Mouse (Mus musculus) natural killer cell, adult 2 months (primary cell): ENCODE data around the gene Zfp108.
"Not testable (repeated sequence)": the region's sequence is repeated elsewhere in the genome, so short reads cannot be mapped to it uniquely, and the experiment has no call there.

Source experiments
- DNase-seq, 2 experiments: peaks; one replicate each; pipeline ENCODE4 v3.0.0; 2022; ENCODE audit warnings: low spot score in 2 of 2

Gene Zfp108

DNA sequence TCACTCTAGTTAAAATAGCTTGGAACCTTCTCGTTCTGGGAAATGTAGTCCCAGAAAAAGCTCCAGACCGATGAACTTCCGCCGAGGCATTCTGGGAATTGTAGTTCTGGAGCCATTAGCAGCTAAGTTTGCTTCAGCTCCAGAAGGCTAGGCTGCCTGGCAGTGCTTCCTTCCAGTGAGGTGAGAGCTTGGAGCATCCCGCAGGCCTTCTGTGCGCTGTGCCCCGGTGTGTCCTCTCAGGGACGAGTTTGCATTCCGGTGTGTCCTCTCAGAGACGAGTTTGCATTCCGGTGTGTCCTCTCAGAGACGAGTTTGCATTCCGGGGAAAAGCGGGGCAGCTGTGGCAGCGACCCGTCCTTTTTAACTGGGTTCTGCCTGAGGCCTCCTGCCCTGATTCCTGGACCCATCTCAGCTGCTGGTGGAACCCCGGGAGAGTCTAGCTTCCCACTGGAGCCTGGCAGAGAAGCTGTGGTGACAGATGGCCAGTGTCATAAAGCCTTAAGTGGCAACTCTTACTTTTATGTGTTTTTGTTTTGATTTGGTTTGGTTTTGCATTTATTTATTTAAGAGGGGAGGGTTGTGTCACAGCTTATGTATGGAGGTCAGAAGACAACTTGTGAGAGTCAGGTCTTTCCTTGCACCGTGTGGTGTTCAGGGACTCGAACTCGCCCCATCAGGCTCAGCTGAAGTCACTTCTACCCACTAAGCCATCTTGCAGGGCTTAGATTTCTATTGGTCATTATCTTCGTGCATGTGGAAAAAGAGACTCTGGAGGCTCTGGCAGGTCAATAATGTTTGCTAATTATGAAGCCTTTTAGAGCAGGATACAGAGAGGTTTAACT, at the start of gene Zfp108:
Gene Zfp108, plus strand, starts transcription at position 162 of the 842 bp plus-strand sequence.
- peak; percentile 7 to 17 for DNase-seq

DNA sequence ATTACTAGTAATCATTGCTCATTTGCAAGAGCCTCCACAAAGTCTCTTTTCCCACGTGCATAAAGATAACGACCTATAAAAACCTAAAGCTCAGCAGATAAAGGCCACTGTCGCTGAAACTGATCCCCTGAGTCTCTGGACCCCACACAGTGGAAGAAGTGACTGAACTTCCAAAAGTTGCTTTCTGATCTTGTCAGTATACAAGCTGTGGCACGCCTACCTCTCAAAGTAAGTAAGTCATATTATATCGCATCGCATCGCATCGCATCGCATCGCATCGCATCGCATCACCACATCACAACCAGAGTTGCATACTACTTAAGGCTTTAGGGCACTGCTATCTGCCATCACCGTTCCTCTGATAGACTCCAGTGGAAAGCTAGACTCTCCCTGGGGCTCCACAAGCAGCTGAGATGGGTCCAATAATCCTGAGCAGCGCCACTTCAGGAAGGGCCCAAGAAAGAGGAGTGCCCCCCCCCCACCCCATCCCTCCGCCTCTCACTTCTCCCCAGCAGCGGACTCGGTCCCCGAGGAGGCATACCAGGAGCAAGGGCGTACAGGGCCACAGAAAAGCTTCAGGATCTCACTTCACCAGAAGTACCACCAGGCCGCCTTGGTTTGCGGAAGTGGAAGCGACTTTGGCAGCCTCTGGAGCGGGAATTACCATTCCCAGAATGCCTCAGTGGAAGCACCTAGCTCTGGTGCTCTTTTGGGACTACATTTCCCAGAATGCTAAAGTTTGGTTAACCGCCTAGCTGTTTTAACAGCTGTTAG, 46.9 kb upstream of the Zfp108 start:
- DNase-seq, result no peak

DNA sequence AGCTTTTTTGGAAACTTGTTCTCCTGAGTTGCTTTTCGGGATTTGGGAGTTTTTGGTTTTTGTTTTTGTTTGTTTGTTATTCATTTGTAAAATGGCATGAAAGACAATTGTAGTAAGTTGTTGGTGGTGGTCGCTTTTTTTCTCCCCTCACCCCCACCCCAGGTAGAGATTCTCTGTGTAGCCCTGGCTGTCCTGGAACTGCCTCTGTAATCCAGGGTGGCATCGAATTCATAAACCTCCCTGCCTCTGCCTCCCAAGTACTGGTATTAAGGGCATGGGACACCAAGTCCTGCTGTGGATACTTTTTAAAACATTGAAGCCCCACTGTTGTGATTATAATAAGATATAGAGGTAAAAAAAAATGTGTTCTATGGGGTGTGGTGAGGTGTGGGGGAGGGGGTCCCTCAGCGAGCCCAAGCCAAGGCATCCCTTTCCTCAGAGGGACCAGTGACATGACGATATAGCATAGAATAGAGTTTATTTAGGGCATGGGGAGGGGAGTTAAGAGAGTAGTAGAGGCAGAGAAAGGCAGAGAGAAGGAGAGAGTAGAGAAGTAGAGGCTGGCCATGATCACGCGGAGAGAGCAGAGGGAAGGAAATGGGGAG, 46.2 kb upstream of the Zfp108 start:
- no peak for DNase-seq

DNA sequence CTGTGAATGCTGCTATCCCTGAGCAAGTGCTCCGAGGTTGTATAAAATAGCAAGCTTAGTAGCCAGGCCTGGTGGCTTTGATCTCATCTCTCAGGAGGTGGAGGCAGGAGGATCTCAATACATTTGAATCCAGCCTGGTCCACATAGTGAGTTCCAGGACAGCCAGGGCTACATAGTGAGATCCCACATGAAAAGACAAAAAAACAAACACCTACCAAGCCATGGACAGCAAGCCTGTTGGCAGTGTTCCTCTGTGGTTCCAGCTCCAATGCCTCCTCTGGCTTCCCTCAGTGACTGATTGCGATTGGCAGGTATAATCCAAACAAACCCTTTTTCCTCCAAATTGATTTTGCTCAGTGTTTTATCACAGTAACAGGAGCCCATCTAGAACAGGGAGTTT, 44.3 kb upstream of the Zfp108 start:
- no peak for DNase-seq

DNA sequence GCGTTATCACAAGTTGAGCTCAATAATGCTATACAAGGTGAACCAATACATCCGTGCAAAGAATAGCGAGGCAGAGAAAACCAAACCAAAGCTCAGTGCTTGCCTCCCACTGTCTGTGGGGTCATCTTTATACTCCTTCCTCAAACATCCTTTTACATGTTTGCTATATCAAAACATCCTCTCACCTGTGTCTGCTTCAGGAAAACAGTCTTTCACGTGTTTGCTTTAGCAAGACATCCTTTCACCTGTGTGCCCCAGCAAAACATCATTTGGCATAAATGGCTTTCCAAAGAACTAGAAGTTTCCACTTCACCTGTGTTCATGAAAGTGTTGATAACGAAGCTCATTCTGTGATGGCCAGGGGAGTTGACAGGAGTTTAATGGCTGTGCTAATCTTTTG, 43.3 kb upstream of the Zfp108 start, which contains the start of gene Zfp111:
Gene Zfp111, minus strand, starts transcription at position 101 of the 400 bp plus-strand sequence.
- no peak for DNase-seq

DNA sequence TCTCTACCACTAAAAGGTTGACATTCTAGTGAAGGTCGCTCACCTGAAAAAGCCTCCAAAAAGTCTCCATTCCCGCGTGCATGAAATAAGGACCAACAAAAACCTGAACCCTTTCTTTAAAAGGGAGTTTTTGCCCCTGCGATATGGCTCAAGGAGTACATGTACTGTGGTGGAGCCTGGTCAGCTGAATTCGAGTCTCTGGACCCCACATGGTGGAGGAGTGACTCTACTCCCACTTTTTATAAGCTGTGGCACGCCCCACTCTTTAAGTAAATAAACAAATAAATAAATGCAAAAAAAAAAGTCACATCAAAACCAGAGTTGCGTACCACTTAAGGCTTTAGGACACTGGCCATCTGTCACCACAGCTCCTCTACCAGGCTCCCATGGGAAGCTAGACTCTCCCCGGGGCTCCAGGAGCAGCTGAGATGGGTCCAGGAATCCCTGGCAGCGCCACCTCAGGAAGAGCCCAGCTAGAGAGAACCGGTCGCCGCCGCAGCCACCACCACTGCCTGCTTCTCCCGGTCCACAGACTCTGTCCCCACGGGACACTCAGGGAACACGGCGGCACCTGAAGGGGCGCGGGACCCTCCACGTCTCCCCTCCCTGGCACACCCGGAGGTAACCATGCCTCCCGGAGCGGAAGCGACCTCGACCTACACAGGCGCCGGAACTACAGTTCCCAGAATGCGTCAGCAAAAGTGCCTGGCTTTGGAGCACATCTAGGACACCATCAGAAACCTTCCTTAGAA, 17.4 kb upstream of the Zfp108 start, which contains the start of gene Zfp109:
Gene Zfp109, minus strand, starts transcription at position 521 of the 752 bp plus-strand sequence.
- peak; percentile 3 to 10 for DNase-seq

DNA sequence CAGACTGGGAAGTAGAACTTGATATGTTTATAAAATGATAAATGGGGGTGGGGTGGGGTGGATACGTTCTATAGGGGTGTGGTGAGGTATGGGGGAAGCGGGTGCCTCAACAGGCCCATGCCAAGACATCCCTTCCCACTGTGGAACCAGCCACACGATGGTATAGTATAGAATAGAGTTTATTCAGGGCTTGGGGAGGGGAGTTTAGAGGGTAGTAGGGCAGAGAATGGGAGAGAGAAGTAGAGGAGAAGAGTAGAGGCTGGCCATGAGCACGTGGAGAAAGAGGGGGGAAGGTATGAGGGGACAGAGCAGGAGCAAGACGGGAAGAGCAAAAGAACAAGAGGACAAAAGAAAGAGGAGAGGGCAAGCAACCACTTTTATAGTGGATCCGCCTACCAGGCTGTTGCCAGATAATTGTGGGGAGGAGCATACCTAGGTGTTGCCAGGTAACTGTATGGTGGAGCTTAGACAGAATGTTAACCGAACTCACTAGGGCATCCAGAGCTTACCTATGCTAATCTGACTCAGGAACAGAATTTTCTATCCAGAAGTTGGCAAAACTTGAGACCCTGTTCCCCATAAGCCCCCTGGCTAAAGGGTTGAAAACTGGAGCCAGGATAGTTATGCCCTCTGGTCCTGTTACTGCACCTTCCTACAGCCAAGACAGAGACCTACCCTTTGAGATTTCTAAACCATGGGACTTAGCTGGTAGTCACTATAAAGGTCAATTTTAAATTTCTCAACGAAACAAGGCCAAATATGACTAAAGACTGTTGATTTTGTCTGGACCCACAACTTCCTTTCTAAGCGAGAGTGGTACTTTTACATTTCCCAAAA, 597 bp upstream of the Zfp108 start:
- DNase-seq, result no peak

DNA sequence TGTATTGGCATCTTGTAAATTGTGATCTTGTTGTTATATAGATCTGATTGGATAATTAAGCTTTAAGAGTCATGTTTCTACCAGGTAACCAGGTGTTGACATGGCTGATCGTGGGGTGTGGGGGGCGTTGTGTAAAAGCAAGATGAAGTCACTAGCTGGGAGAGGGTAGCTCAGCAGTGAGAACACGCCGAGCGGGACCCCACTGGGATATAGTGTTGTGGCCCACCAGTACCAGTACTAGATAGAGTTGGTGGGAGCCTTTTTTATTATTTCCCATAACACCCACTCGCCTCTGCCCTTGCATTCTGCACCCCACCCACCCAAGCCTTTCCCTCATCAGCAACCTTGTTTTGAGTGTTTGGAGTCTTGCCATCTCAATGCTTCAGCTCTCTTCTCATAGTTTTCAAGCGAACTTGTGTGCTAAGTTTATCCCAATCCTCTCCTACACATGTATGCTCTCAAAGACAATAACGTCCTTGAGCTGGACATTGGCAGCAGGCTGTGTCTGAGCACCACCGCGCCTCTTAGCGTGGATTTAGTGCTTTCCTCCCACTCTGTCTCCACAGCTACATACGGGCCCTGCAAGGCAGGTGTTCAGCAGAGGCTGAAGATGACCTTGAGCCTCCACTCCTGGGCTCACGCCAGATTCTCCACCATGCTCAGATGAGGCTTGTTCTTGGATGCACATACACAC, 4.9 kb downstream of the Zfp108 start:
- DNase-seq, result no peak

DNA sequence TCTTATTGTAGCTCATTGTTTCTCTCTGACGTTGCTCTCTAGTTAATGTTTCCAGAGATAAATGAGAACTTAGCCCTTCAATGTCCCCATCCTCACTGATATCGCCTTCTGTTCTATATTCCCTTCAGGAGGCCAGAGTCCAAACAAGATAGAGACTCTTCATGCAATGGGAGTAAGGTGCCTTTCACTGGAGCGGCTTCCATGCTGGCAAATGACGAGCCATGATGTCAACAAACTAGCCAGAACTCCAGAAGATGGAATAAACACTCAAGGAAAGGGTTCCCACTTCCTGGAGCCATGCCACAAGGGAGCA, 5.4 kb downstream of the Zfp108 start:
- no peak for DNase-seq

DNA sequence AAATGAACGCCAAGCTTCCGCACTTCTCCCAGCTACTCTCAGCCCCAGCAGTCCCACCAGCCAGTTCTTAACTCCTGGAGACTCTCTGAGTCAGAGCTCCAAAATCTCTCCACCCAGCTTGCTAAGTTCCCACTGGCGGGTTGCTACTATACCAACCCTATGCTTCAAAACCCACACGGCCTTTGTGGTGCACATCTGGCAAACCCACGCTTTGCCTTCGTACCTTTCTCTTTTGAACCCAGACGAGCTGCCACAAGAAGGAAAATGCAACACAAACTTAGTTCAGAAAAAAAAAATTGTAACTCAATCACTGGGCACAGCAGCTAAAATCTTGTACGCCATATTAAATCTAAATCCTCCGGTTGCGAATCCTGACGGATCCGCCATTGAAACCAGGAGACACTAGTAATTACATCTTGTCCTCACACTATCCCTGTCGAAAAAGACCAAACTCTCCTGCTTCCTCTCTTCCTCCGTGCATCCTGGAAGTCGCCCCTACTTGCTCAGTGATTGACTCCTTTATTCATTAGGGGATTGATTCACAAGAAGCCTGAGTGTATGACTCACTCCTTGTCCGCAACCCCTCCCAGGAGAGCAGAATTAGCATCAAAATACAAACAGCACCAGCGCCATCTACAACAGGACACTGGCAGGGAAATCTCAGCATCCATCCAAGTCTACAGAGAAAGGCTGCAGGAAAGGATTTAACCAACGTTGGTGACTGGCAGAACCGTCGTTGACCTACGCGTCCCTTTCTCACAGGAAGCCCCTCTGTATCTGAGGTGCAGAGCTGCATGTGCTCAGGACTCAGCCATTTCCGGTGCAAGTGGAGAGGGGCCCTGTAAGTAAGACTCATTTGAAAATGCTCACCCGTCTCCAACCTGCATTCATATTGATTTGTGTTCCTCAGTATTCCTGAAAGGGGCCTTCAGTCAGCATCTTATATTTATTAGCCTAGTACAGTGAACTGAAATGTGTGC, 13.9 kb downstream of the Zfp108 start:
- DNase-seq, result no peak

DNA sequence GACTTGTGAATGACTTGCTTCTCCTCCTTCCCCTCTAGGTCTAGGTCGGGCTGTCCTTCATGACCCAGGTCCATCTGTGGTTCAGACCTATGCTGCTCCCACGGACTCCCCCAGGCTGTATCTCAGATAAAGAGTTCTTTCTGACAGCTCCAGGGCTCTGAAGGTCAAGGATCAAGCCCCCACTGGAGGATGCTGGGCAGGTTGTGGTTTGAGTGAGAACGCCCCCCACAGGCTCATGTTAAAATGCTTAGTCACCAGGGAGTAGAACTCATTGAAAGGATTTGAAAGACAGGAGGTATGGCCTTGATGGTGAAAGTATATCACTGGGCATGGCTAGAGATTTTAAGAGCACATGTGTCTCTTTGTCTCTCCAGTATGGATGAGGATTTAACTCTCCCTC, 14.7 kb downstream of the Zfp108 start:
- no peak for DNase-seq

DNA sequence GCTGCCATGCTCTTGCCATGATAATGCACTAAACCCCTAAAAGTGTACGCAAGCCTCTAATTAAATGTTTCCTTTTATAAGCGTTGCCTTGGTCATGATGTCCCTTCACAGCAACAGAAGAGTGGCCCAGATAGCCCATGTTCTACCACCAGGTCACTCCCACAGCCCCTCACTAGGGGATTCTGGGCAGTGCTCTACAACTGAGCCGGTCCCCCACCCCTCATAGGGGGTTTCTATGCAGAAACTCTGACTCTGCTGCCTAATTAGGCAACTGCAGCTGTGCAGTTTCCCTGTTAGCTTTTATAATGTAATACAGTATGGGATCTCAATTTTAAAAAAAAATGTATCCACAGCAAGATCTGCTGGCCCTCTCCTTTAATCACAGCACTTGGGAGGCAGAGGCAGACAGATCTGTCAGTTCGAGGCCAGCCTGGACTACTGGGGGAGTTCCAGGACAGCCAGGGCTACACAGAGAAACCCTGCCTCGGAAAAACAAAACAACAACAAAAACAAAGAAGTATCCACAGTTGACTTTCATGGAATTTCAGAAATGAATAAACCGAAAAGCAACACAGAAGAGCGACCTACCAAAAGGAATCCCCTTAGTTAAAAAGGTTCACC, 15.2 kb downstream of the Zfp108 start:
- DNase-seq, result no peak

DNA sequence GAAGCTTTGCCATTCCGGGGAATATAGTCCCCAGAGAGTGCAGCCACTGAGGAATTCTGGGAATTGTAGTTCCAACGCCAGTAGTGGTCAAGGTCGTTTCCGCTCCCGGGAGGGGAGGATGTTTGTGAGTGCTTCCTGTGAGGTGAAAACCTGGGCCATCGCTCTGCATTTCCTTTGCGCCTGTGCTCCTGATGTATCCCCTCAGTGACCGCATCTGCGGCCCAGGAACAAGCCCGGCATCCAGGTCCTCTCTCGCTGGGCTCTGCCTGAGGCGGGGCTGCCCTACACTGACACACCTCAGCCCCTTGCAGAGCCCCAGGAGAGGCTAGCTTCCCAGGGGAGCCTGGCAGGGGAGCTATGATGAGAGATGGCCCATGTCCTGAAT, 15.7 kb downstream of the Zfp108 start, which contains the start of gene Zfp93:
Gene Zfp93, plus strand, starts transcription at position 133 of the 385 bp plus-strand sequence.
- peak; percentile 42 to 44 for DNase-seq

DNA sequence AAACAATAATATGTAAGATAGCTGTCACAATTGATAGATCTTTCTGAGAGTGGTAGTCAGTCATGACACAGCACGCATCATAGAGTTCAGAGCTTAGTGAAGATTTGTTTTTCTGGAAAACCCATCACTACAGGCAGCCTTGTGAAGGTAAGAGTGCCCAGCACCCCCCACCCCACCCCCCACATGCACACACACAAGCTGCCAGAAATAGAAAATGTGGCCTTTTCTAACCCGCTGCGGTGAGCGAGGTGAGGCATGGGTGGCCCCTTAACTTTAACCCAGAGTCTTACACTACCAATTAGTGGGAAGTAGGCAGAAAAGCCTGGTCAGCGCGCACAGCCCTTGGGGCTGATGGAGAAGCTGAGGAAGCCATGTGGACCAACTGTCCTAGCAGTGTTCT, 16.6 kb downstream of the Zfp108 start:
- DNase-seq, result no peak

DNA sequence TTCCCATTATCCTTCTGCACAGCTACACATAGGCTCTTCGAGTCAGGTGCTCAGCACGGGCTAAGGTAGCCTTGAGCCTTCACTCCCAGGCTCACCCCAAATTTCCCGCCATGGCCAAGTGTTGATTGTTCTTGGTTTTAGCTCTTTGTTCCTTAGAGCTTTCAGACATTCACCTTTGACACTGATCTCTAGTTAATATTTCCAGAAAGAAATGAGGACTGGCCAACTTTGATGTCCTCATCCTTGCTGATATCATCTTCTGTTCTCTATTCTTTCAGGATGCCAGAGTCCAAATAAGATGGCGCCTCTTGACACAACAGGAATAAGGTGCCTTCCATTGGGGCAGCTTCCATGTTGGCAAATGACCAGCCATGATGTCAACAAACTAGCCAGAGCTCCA, 19.9 kb downstream of the Zfp108 start:
- no peak for DNase-seq

DNA sequence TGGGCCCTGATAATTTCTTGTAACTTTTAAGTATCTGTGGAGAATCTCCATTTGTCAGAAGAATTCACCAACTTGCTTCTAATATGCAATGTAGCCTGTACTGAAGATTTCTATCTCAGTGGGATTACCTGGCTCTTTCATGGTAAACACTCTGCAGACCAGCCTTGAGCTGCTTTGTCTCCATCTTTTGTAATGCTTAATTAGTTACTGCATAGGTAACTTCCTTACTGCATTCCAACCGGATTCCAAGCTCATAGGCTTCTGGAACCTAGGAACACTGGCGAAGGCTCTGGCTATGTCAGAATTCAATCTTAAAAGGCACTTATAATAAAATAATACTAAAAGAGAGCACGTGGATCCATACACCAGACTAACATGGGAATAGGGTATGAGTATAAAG, 24.2 kb downstream of the Zfp108 start:
- not testable (repeated sequence) for DNase-seq

DNA sequence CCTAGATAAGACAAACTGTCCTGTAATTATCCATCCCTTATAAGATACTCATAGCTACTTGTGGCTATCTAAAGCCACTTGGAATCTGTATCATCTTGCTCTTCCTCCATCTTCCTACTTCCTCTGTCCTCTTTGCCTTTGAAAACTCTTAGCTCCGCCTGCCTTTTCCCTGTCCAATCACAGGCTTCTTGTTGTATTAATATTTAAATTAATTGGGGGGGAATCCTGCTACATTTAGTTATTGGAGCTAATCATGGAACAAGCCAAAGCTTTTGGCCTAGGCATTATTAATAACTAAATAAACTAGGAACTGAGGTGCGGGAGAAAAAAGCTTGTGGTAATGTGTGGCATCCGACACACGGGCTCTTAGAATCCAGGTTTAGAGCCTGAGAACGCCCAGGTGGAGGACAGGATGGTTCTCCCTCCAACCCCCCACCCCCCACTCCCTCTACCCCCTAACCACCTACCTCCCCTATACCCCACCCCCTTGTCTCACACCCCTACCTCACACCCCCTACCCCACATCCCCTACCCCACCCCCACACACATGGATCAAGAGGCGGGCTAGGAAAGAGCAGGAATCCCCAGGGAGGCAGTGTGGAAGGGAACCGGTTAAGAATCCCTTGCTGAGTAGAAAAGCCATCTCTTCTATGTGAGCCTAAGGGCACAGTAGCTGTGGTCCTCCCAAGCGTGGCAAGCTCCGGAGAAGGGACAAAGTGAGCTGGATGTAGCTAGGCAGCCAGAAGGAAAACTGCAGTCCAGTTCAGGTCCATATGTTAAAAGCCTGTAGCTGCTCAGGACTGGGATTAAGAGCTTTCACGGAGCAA, 25.6 kb downstream of the Zfp108 start:
- DNase-seq, result no peak

DNA sequence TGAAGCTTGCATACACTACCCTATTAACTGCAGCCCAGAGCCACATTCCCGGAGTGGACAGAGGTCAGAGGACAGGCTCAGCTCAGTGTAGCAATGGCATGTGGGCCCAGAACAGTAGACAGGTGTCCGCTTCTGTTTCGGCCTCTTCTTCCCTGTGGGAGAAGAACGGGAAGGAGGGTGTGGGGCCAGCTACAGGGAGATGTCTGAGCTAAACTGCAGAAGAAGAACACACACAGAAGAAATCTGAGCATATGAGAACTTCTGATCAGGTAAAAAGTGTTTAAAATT, 26.2 kb downstream of the Zfp108 start:
- DNase-seq, result no peak
